Mouse (Mus musculus): ENCODE results near the gene D930048N14Rik.
"Not testable (repeated sequence)": the region's sequence is repeated elsewhere in the genome, so short reads cannot be mapped to it uniquely, and the experiment has no call there.

D930048N14Rik gene

DNA sequence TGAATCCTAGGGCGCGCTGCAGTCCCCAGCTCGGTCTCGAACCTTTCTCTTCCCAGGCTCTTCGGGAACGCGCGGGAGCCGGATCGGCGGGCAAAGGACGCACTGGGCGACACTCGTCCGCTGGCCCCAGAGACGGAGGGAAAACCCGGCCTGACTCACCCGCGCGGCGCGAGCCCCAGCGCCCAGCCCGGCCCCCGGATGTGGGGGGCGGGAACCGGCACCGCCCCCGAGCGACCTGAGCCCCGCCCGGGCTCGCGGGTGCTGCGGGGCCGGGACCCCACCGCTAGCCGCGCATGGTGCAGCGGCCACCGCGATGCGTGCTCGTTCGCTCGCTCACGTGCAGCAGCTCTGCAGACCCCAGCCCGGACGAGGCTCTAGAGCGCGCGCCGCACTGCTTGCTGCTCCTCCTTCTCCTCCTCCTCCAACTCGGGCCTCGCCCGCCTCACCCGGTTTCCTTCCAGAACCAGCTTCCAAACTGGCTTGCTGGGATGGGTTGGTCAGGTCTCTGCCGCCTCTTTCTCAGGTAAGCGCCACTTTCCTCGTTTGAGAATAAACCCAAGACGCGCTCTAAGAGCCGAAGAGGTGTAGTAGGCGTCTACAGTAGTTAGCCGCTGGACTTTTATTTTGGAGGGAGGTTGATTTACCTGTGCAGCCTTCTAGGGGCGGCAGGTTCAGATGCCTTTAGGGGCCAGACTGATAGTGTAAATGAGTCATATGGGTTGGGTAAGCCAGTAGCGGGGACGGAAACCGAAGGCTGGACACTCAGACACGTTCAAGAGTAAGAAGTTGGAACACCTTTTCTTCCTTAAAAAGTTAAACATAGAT, at the start of gene D930048N14Rik, which contains the start of gene N4bp3:
Gene D930048N14Rik (plus strand): TSS at position 264 of the 825 bp plus-strand sequence.
Gene N4bp3 (minus strand): TSS at position 152 of the 825 bp plus-strand sequence.
- DNase-seq, result peak; percentile 56

DNA sequence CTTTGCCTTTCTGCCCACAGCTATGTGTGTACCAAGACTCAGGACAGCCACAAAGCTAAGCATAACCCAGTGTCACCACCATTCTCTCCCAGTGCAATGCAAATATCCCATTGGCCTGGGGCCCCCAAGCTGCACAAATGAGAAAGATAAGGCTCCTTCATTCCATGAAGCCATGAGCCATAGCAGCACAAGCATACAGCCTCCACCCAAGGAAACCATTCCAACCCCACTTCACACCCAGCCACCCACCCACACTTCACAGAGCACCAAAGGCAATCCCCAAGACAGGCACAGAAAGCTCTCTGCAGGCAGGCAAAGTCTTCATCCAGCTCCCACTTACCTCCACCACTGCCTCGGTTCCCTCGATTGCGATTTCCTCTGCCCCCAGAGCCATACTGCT, 48.5 kb upstream of the D930048N14Rik start:
- DNase-seq, result no peak

DNA sequence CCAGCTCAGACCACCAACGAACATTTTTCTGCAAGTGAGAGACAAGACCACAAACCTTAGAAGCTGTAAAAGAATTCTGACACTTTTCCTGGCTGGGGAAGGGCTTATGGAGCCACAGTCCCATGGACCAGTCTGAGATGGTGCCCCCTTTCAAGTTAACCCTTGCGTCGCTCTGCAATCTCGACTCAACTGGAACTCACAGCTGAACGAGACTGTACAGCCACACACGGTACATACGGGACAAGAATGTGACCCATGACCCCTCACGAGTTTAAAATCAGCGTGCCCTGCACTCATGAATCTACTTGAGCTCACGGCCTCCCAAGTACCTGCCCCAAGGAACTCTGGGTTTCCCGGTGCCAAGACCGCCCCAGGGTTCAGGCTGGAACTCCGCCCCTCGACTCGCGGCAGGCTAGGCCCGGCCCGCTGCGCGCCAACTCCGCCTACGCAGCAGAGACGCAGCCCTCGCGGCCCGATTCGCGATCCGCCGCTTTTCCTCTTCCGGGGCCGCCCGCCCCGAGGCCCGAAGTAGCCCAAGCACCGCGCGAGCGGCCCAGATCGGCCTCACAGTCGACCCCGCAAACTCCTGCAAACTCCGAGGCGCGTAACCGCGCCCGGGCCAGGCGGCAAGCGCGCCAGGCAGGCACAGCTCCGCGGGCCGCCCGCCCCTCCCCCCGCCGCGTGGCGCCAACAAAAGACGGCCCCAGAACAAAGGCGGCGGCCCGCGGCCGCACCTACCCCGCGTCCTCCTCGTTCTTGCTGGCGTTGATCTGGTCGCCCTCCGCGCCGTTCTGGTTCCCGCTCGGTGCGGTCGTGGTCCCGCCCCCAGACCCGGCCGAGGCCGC, 44.9 kb upstream of the D930048N14Rik start:
- DNase-seq, result peak; percentile 92

DNA sequence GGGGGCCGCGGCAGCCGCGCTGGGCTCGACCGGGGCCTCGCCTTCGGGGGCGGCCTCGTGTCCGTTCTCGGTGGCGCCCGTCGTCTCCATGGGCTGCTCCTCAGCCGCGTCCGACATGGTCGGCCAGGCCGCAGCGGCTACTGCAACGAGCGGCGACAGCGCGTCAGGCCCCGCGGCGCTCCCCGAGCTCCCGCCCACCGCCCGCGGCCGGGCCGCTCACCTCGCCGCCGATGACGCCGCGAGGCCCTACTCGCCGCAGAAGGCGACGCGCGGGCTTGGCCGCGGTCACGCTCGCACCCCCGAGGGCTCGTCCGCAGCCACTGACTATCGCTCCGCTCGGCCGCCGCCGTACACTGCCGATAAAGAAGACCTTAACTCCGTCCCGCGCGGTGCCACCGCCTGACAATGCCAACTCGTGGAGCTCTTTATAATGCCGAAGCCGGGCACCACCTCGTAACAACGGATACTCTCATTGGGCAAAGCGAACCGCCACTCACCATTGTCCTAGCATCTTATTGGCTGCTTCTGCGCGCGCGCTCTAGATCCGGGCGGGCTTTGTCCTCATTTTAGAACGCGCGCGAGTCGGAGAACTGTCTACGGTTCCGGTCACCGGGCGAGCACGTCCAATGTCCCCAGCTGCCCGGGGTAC, 44.2 kb upstream of the D930048N14Rik start, which contains the start of gene Hnrnpab:
Gene Hnrnpab (minus strand): TSS at position 401 of the 649 bp plus-strand sequence.
- DNase-seq, result peak; percentile 97

DNA sequence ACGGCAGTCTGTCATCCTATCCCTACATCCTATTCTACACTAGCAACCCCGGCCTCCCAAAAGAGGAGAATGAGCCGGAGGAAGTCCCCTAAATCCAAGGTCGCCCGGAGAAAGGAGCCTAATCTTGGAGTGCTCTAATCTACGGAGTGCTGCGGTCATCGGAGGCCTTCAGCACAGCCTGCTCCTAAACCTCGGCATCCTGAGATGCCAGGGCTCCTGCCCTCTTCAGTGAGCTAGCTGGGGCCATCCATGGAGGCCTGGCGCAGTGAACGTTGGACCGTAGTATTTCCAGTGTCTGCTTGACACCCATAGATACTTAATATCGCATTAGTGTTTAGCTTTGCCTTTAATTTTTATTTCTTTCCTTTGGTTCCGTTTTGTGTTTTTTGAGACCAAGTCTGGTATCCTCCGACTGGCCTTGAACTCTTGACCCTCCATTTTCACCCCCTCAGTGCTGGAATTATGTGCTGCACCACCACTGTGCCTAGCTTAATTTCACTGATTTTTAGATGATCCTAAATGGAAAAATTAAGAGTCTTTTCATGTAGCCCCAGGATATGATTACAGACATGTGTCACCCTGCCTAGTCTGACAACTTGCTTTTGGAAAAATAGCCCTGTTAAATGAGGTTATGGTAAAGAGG, 43.5 kb upstream of the D930048N14Rik start:
- DNase-seq, result no peak

DNA sequence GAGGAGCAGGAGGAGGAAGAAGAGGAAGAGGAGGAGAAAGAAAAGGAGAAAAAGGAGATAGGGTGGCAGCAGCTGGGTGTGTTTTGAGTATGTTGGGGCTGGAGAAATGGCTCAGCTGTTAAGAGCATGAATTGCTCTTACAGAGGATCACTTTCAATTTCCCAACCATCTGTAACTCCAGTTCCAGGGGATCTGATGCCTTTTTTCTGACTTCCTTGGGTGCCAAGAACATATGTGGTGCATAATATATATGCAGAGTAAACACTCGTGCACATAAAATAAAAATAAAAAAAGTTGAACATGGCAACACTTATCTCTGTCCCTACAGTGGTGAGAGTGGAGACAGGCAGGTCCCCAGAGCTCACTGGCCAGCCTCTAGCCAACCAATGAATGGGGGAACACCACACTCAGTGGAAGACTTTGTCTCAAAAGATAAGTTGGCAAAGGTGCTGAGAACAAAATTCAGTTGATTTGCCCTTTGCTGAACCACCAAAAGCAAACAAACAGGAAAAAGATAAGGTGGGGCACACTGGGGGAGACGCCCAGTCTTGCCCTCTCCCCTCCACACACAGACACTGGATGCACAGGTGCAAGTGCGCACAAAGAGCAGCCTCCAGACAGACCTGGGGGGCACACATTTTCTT, 41.4 kb upstream of the D930048N14Rik start:
- peak; percentile 59 for DNase-seq

DNA sequence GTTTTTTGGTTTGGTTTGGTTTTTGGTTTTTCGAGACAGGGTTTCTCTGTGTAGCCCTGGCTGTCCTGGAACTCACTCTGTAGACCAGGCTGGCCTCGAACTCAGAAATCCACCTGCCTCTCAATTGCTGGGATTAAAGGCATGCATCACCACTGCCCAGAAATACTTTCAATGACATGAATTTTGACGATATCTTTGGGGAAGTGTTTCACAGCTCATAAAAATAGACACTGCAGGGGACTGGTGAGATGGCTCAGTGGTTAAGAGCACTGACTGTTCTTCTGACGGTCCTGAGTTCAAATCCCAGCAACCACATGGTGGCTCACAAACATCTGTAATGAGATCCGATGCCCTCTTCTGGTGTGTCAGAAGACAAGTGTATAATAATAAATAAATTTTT, 40.8 kb upstream of the D930048N14Rik start:
- not testable (repeated sequence) for DNase-seq

DNA sequence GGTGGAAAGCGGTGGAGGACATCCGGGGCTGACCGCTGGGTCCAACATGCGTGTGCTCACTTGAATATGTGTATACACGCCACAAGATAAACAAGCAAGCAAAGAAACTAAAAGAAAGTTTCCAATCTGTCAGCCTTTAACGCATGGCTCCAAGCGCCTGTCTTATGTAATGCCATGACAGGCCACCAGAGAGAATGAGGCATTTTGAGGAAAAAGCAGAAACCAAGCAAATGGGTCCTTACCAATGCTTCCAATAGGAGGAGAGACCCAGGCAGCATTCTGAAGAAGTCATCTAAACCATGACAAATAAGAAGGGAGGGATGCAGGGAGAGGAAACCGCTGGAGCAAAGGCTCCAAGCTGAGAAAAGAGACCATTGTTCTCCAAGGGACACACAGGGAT, 36.5 kb upstream of the D930048N14Rik start:
- DNase-seq, result no peak

DNA sequence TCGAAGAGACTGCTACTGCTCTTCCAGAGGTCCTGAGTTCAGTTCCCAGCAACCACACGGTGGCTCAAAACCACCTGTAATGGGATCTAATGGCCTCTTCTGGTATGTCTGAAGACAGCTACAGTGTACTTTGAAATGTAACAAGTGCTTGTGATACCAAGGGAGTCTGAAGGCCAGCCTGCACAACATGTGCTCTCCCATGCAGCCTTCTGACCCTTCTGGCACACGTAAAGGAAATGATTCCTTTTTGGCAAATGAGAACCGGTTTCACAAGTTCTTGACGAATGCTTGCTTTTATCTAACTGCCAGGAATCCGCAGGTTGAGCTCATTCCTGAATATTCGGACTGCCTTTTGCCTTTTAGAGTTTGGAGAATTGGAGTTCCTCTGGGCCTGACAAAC, 35.6 kb upstream of the D930048N14Rik start:
- no peak for DNase-seq

DNA sequence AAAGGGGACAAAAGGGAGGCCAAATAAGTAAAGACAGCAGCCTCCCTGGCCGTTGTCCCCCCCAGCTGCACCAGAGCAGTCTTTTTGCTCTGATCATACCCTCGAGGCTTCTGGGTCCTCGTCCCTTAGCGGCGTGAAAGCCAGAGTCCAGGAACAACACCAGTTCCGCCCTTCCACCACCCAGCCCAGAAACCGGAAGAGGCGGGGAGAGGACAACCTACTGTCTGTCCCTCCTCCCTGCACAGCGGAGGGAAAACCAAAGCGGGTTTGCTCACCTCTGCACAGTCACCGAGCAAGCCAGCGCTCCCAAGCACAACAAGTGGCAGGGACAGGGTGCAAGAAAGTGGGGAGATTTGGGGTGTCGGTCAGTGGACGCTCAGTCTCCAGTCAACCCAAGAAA, 35.2 kb upstream of the D930048N14Rik start:
- peak; percentile 91 for DNase-seq

DNA sequence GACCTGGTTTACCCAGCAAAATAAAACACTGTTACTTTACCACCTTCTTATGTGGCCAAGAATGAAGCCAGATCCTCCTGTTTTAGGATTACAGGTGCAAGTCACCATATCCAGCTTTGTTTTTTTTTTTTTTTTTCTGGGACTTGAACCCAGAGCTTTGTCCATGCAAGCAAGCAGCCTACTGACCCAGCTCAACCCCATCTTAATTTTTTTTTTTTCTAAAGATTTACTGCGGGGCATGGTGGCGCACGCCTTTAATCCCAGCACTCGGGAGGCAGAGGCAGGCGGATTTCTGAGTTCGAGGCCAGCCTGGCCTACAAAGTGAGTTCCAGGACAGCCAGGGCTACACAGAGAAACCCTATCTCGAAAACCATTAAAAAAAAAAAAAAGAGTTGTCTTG, 34.6 kb upstream of the D930048N14Rik start:
- DNase-seq, result not testable (repeated sequence)

DNA sequence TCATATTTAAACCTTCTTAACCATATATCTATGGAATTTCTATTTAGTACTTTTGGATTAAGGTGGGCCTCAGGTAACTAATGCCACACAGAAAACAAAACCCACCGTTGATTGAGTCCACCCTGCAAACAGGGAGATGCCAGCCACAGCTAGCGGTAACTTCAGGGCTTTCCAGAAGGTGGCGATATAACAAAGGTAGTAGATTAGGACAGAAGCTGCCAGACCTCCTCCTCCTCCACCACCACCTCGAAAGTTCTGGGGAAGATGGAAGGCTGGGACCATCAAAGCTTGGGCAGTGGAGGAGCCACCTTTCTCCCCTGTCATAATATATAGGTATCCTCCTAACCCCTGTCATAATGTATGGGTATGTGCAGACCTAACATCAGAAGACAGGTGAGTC, 33.1 kb upstream of the D930048N14Rik start:
- DNase-seq, result peak; percentile 73

DNA sequence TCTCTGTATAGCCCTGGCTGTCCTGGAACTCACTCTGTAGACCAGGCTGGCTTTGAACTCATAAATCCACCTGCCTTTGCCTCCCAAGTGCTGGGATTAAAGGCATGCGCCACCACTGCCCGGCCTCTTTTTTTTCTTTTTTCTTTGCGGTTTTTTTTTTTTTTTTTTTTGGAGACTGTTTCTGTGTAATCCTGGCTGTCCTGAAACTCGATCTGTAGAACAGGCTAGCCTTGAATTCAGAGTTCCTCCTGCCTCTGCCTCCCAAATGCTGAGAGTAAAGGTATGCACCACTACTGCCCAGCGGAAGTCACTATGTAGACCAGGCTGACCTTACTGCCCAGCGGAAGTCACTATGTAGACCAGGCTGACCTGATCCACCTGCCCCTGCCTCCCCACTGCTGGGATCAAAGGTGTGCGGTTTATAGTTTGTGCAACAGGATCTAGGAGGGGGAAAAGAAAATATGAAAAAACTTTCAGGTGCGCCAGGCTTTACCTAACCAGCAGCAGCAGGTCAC, 31.8 kb upstream of the D930048N14Rik start:
- DNase-seq, result no peak

DNA sequence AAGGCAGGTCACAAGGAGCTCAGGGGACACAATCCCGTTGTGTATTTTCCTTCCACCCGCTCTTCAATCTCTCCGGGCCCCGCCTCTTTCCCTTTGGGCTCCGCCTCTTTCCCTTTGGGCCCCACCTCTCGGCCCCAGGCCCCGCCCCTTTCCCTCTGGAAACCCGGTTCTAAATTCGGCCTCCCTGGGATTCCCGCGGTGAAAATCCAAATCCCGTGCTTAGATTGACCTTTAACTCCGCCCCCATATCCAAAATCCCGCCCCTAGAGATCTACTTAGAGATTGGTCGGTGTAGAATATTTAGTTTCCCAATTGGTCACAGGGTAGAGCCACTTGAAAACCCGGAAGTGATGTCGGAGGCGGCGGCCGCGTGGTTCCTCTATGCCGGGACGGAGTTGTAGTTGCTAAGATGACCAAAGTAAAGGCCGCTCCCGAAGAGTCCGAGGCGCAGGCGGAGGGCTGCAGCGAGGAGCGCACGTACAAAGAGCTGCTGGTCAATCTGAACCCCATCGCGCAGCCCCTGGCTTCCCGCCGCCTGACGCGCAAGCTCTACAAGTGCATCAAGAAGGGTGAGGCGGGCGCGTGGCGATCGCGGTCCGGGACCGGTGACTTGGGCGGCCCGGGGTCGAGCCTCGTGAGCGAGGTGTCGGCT, 31.2 kb upstream of the D930048N14Rik start, which contains the start of gene Nhp2:
Gene Nhp2 (plus strand): TSS at position 327 of the 652 bp plus-strand sequence.
- DNase-seq, result peak; percentile 94

DNA sequence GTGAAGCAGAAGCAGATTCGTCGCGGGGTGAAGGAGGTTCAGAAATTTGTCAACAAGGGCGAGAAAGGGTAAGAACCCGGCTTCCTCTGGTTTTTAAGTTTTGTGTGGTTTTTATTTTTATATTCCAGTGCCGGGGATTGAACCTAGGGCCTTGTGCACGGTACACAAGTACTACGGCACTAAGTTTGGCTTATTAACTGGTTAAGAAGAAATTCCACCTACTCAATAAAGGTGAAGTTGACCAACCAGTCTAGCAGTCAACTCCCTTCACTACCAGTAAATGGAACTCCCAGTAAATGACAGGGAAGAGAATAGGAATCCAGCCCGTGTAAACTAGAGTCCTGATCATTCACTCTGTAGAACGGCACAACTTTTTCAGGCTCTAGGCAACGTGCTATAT, 30.7 kb upstream of the D930048N14Rik start:
- DNase-seq, result no peak

DNA sequence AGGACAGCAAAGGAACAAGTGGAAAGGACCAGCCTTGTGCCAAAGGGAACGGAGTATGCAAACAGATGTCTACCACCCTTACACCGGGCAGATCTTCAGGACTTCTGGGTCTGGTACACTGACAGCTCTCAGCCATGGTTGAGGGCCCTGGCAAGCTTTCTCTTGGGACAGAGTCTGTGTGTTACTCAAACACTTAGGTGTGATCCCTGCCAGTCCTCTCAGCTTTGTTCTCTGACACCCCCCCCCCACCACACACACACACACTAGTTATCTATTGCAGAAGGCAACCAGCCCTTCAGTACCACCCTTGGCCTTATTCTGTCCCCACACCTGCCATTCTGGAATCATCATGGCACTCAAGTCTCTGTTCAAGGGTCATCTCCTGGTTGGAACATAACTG, 29.0 kb upstream of the D930048N14Rik start:
- no peak for DNase-seq

DNA sequence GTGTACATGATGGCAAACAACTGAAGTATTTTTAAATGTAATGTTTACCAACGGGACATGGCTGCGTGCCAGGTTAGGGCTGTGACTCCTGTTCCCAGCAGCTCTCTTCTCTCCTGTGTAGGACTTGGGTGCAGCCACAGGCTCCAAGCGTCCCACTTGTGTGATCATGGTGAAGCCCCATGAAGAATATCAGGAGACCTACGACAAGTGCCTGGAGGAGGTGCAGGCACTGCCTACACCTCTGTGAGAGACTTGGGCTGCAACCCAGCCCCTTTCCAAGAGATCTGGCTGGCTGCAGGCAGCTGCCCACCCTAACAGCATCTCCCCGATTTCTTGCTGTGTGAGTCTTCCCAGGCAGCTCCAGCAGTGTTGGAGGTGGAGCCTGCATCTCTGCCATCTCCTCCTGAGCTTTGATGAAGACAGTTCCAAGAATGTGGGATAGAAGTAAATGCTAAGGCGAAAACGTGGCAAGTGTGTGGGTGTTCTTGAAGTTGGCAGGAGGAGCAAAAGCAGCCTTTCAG, 27.7 kb upstream of the D930048N14Rik start:
- DNase-seq, result no peak

DNA sequence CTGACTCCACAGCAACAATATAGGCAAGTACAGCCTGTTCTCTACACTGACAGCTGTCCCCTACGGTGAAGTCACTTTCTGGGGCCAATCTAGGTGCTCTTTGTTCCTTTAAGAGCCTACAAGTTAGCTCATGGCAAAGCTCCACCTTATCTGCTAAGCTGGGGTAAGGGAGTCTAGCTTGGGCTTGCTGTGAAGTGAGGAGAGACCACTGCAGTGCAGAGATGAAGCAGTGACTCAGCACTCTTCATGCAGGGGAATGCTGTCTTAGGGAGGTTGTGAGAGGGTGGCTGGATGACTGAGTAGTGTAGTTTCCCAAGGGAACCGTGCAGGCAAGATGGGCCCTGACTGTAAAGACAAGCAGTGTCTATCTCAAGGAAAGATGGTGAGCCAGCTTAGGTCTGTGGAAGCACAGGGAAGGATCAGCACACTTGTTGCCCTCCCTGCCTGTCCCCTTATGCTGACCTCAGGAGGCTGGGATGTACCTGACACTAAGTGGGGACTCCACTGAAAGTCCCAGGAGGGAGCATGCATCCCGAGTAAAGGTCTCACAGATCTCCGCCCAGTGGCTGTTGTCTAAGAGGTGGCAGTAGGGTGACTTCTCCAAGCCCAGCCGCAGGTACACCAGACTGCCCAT, 25.4 kb upstream of the D930048N14Rik start:
- DNase-seq, result no peak

DNA sequence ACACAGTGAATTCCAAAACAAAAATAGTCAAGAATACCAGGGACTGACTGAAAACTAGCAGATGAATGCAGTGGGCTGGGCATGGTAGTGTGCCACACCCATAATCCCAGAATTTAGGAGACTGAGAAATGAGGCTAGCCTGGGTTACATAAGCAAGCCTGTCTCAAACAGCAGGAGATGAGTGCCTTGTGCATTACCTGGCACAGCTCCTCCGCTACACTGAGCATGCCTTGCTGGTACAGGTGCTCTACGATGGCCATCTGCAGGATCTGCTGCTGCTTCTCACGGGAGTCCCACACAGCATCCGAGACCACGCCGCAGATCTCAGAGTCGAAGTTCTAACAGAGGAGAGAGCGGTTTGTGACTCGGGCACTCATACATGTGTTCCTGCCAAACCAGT, 23.3 kb upstream of the D930048N14Rik start:
- no peak for DNase-seq

DNA sequence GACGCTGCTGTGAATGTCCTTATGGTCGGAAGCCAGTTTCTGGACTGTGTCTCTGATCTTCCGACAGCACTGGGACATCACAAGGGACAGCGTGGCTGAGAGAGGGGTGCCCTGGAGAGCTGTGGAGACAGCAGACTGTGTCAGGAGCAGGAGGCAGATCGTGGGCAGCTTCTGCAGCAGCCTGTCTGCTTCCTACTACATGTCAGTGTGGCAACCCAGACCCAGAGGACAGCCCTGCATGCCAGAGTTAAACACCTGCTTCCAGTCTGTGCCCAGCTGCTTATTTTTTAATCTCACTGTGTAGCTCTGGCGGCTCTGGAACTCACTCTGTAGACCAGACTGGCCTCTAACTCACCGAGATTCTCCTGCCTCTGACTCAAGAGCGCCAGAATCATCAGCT, 22.8 kb upstream of the D930048N14Rik start:
- no peak for DNase-seq
